ENCODE assay signal across 13 mouse cellular contexts in genomic region chr4:124562721-124563120, GRCm38 (mm10). TPM values are rescaled to one million over a fixed set of nuclear protein-coding genes. Genes with fewer than 3 reads are reported as not detected.
A peak's percentile ranks its signal among the peaks of the same experiment; 100 is the strongest.
DNase-seq lines count a peak whose midpoint lies in the region; ATAC-seq and TF ChIP-seq lines count a peak whose summit lies in the region.
"Had no signal": no experiment of that assay in that cellular context is flagged by ENCODE, and none has a peak within 500 bp of the region (broad histone marks: within the 10 kb centered on the region; RNA-seq: fewer than 3 reads in every experiment).

No protein-coding gene starts in this region.

- TF ChIP-seq CTCF in cerebellum, adult 2 months (IDR thresholded peaks at IDR 0.05; ENCODE audit: borderline replicate concordance, insufficient read depth, low read depth, low read length) = peak; percentile 12; the same call in 1 of the 2 replicates
- 0 out of 2 replicates have a peak, but pooled peaks have one; percentile 14 for TF ChIP-seq CTCF in kidney, adult 2 months (conservative IDR thresholded peaks at IDR 0.05; ENCODE audit: insufficient read depth, insufficient read length, low read depth, low read length)

- no peak for ATAC-seq in kidney, embryonic 14.5 days (ENCODE audit: low FRiP score, low TSS enrichment)
- ATAC-seq in intestine, embryonic 16.5 days = no peak

- WGBS in cerebellum, adult 2 months = 4% methylated on average over 7 of the region's 7 CpGs
- 55% methylated on average over 7 of the region's 7 CpGs for WGBS in kidney, adult 2 months
- WGBS in kidney, embryonic 14.5 days = 65% methylated on average over 7 of the region's 7 CpGs
- 62% methylated on average over 7 of the region's 7 CpGs for WGBS in intestine, embryonic 16.5 days

- H3K36me3 ChIP-seq in kidney, adult 2 months (ENCODE audit: control insufficient read depth, insufficient read depth, low read length) = no peaks in the 10 kb centered on the region
- H3K36me3 ChIP-seq in kidney, embryonic 14.5 days (ENCODE audit: control insufficient read depth, insufficient read depth, low read length) = no peaks in the 10 kb centered on the region
- H3K36me3 ChIP-seq in intestine, embryonic 16.5 days (ENCODE audit: control insufficient read depth, insufficient read depth, low read length) = no peaks in the 10 kb centered on the region
- H3K36me3 ChIP-seq: embryonic facial prominence, embryonic 12.5 days had no signal

- no peak for TF ChIP-seq POLR2A in cerebellum, adult 2 months (IDR thresholded peaks at IDR 0.05; ENCODE audit: borderline replicate concordance, insufficient read depth, low read length)
- no peak for TF ChIP-seq POLR2A in kidney, adult 2 months (IDR thresholded peaks at IDR 0.05; ENCODE audit: low read depth, low read length)

- no peak overlapping the region for H3K9ac ChIP-seq in kidney, embryonic 14.5 days (ENCODE audit: low read depth, low read length)
- H3K9ac ChIP-seq in intestine, embryonic 16.5 days (ENCODE audit: low read depth, low read length) = no peak overlapping the region
- H3K9ac ChIP-seq: embryonic facial prominence, embryonic 12.5 days had no signal

- H3K27ac ChIP-seq in cerebellum, adult 2 months (ENCODE audit: insufficient read depth, low read length) = no peak overlapping the region
- no peak overlapping the region for H3K27ac ChIP-seq in kidney, adult 2 months (ENCODE audit: insufficient read depth, low read depth, low read length)
- no peak overlapping the region for H3K27ac ChIP-seq in kidney, embryonic 14.5 days (ENCODE audit: low read depth, low read length)
- no peak overlapping the region for H3K27ac ChIP-seq in intestine, embryonic 16.5 days (ENCODE audit: low read length)
- H3K27ac ChIP-seq: embryonic facial prominence, embryonic 12.5 days had no signal

- no peak overlapping the region for H3K4me3 ChIP-seq in cerebellum, adult 2 months (replicated peaks; ENCODE audit: insufficient read depth, low read depth, low read length)
- no peak overlapping the region for H3K4me3 ChIP-seq in kidney, adult 2 months (ENCODE audit: insufficient read depth, low read depth, low read length)
- no peak overlapping the region for H3K4me3 ChIP-seq in kidney, embryonic 14.5 days (ENCODE audit: low read length)
- no peak overlapping the region for H3K4me3 ChIP-seq in intestine, embryonic 16.5 days (ENCODE audit: low read length)
- H3K4me3 ChIP-seq: embryonic facial prominence, embryonic 12.5 days had no signal

- H3K27me3 ChIP-seq in cerebellum, adult 2 months (ENCODE audit: control insufficient read depth, insufficient read depth, low read length) = no peaks in the 10 kb centered on the region; the same call in 1 of the 2 replicates
- H3K27me3 ChIP-seq in kidney, adult 2 months (replicated peaks; ENCODE audit: control insufficient read depth, insufficient read depth, low read length) = no peaks in the 10 kb centered on the region
- H3K27me3 ChIP-seq in kidney, embryonic 14.5 days (ENCODE audit: control insufficient read depth, insufficient read depth, low read length) = no peaks in the 10 kb centered on the region; the same call in 1 of the 2 replicates
- no peaks in the 10 kb centered on the region for H3K27me3 ChIP-seq in intestine, embryonic 16.5 days (replicated peaks; ENCODE audit: control insufficient read depth, insufficient read depth, low read length)

- no peak overlapping the region for H3K4me2 ChIP-seq in kidney, embryonic 14.5 days (replicated peaks; ENCODE audit: low read depth, low read length)
- no peak overlapping the region for H3K4me2 ChIP-seq in intestine, embryonic 16.5 days (ENCODE audit: low read depth, low read length)
- H3K4me2 ChIP-seq: embryonic facial prominence, embryonic 12.5 days; liver, embryonic 11.5 days had no signal

- H3K9me3 ChIP-seq in kidney, embryonic 14.5 days (ENCODE audit: control insufficient read depth, low read length) = no peaks in the 10 kb centered on the region
- no peaks in the 10 kb centered on the region for H3K9me3 ChIP-seq in intestine, embryonic 16.5 days (ENCODE audit: control insufficient read depth, low read length)
- H3K9me3 ChIP-seq: embryonic facial prominence, embryonic 12.5 days had no signal

- DNase-seq in cerebellum, adult 2 months = peak in 1 of 2 experiments; percentile 23
- DNase-seq in cerebellum, adult 8-10 months = no peak
- DNase-seq in kidney, adult 2 months = no peak
- DNase-seq in cerebellum, postnatal 25 days = peak; percentile 38 to 49
- DNase-seq in mesoderm, embryonic 11.5 days (ENCODE audit: low read depth, low spot score) = peak; percentile 52
- no peak for DNase-seq in thymus, postnatal 4 days
- DNase-seq: adrenal gland, adult 8-10 months; gastrocnemius, postnatal 10 days; kidney, postnatal 25 days had no signal

- H3K4me1 ChIP-seq in cerebellum, adult 2 months (ENCODE audit: control insufficient read depth, insufficient read depth, low read length) = no peaks in the 10 kb centered on the region
- no peaks in the 10 kb centered on the region for H3K4me1 ChIP-seq in kidney, adult 2 months (ENCODE audit: control insufficient read depth, insufficient read depth, low read length)
- no peaks in the 10 kb centered on the region for H3K4me1 ChIP-seq in kidney, embryonic 14.5 days (ENCODE audit: control insufficient read depth, insufficient read depth, low read length)
- H3K4me1 ChIP-seq in intestine, embryonic 16.5 days (ENCODE audit: control insufficient read depth, insufficient read depth, low read length) = no peaks in the 10 kb centered on the region

RNA-seq across cellular contexts. Expression of gene 3100002H09Rik, which starts 47.9 kb away (rescaled TPM):
- not detected in 2 replicates for polyA plus RNA-seq in cerebellum, adult 2 months (2012; rRNA removed)
- not detected in 2 replicates for polyA plus RNA-seq in kidney, adult 2 months (2012; rRNA removed)
- not detected in 2 replicates for polyA plus RNA-seq in kidney, embryonic 14.5 days (2014; fragmentation: Nextera tagmentation; extraction: Ambion mirVana)
- polyA plus RNA-seq in intestine, embryonic 16.5 days (2015; fragmentation: Nextera tagmentation; extraction: Ambion mirVana) = not detected in 2 replicates
- polyA plus RNA-seq: embryonic facial prominence, embryonic 12.5 days; liver, embryonic 11.5 days had no signal

Comparison
In these comparisons a context has a peak if more than half of its experiments do, and no peak if none do; other contexts are left out.
1. DNase-seq: peak in cerebellum, postnatal 25 days (2 of 2) and mesoderm, embryonic 11.5 days (single experiment); none in cerebellum, adult 8-10 months (single experiment), kidney, adult 2 months (single experiment) and thymus, postnatal 4 days (single experiment).